Mouse (Mus musculus) heart, embryonic 16.5 days (tissue): ENCODE measurements around the gene E2f8. TPM values are rescaled to one million over a fixed set of nuclear protein-coding genes. Genes with fewer than 3 reads are reported as not detected.

Experiments
- ATAC-seq: fragments of 200-750 bp; cut with Nextera tagmentation; replicated peaks from 2 replicates; pipeline ENCODE4 v1.8.0; 2017; ENCODE audit warnings: moderate number of reproducible peaks; ENCODE audit not compliant: insufficient read depth, low FRiP score; ENCODE audit errors: extremely low read depth
- H3K27ac ChIP-seq: fragments of 300-500 bp; sonication (generic); 2 replicates; pipeline ENCODE4 v1.5.1; 2014; ENCODE audit warnings: mild to moderate bottlenecking, low read length, control low read depth, moderate library complexity
- H3K27me3 ChIP-seq: fragments of 300-500 bp; sonication (generic); 2 replicates; pipeline ENCODE4 v1.6.1; 2014; ENCODE audit warnings: low read length, mixed read lengths; ENCODE audit not compliant: control insufficient read depth, insufficient read depth
- H3K36me3 ChIP-seq: fragments of 300-500 bp; sonication (generic); 2 replicates; pipeline ENCODE4 v1.6.1; 2014; ENCODE audit not compliant: control insufficient read depth, insufficient read depth
- H3K4me1 ChIP-seq: fragments of 300-500 bp; sonication (generic); 2 replicates; pipeline ENCODE4 v1.6.1; 2014; ENCODE audit warnings: low read length, mixed read lengths; ENCODE audit not compliant: control insufficient read depth, insufficient read depth
- H3K4me2 ChIP-seq: fragments of 300-500 bp; sonication (generic); 2 replicates; pipeline ENCODE4 v1.6.1; 2014; ENCODE audit warnings: low read depth, mild to moderate bottlenecking, control low read depth, low read length
- H3K4me3 ChIP-seq: fragments of 300-500 bp; sonication (generic); 2 replicates; pipeline ENCODE4 v1.5.1; 2014; ENCODE audit warnings: mild to moderate bottlenecking, control low read depth, low read length
- H3K9ac ChIP-seq: fragments of 300-500 bp; sonication (generic); 2 replicates; pipeline ENCODE4 v1.6.1; 2014; ENCODE audit warnings: low read length, control low read depth
- H3K9me3 ChIP-seq: fragments of 300-500 bp; sonication (generic); replicated peaks from 2 replicates; pipeline ENCODE4 v1.6.1; 2016; ENCODE audit warnings: low read length; ENCODE audit not compliant: control insufficient read depth
- WGBS: fragments of 180-500 bp; shearing (Covaris S2); extraction: QIAGEN DNeasy Blood & Tissue Kit; methylation state at CpG from one replicate; pipeline ENCODE4 v1.1.7; 2014; 5-methylcytosine and 5-hydroxymethylcytosine counted together
- polyA plus RNA-seq: library from polyadenylated mRNA; unstranded; fragments of >200 nt; fragmentation: Nextera tagmentation; extraction: Ambion mirVana; gene quantifications from 2 replicates; pipeline ENCODE4 v1.2.1, GENCODE M21; 2015

E2f8 gene
- polyA plus RNA-seq, 1 experiment from 2014 or later: 17.7 TPM

GRCm38 (mm10) chr7:48855461-48855860, 25.9 kb downstream of the E2f8 start:
- H3K4me2 ChIP-seq: no peak overlapping the region
- H3K9ac ChIP-seq: no peak overlapping the region
- H3K36me3 ChIP-seq: no peaks in the 10 kb centered on the region
- WGBS: 96% methylated on average over 3 of the region's 3 CpGs
- peaks cover 19% of the 10 kb centered on the region for H3K4me1 ChIP-seq
- H3K4me3 ChIP-seq: no peak overlapping the region
- H3K9me3 ChIP-seq: no peaks in the 10 kb centered on the region
- no peaks in the 10 kb centered on the region for H3K27me3 ChIP-seq
- ATAC-seq: no peak
- peak overlapping the region; percentile 66; the same call in 1 of the 2 replicates for H3K27ac ChIP-seq

DNA sequence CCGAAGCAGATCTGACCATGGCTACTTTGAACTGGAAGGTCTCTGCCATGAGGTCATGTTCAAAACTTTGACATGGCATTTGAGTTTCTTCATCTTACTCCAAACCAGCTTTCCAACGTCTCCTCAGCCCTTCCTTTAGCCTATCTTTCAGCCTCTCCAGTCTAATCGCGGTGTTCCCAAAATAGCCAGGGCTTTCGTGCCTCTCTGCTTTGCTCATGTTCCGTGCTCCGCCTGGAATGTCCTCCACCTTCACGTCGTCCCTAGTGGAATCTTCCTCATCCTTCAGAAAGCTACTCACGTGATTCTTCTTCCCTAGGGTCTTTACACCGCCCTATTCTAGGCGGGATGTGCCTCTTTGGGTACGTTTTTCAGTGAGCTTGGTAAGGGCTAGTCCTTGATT, 27.9 kb downstream of the E2f8 start:
- H3K4me3 ChIP-seq: no peak overlapping the region
- ATAC-seq: peak; percentile 83
- no peak overlapping the region for H3K9ac ChIP-seq
- WGBS: 40% methylated on average over 13 of the region's 13 CpGs
- peaks cover 20% of the 10 kb centered on the region for H3K4me1 ChIP-seq
- no peaks in the 10 kb centered on the region for H3K9me3 ChIP-seq
- no peaks in the 10 kb centered on the region for H3K36me3 ChIP-seq
- no peaks in the 10 kb centered on the region for H3K27me3 ChIP-seq
- peak overlapping the region; percentile 41; the same call in 1 of the 2 replicates for H3K4me2 ChIP-seq
- peak overlapping the region; percentile 96 for H3K27ac ChIP-seq

DNA sequence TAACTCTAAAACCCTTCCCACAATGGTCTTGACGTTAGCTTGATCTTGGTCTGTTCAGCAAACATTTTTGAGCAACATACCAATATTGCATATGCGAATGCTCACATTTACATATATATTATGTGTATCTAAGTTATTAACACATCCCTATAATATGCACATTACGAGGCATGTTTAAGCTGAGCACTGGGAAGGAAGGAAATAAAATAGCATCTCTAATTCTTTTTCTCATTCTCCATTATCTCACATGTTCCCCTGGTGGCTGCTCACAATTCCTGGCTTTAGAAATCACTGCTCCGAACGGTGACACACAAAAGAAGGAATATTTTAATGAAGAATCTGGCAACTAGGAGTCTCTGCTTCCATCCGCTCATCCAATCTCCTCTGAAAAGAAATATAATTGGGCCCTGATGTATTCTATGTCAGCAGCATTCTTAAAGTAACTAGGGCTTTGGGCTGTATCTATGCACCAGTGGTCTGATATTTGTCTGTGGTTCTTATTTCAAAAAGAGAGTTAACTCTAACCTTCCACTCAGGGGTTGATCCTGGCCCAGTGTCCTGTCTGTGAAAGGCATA, 29.8 kb downstream of the E2f8 start:
- H3K36me3 ChIP-seq: no peaks in the 10 kb centered on the region
- H3K27ac ChIP-seq: peak overlapping the region; percentile 40; the same call in 1 of the 2 replicates
- H3K27me3 ChIP-seq: no peaks in the 10 kb centered on the region
- H3K9ac ChIP-seq: no peak overlapping the region
- H3K9me3 ChIP-seq: no peaks in the 10 kb centered on the region
- peaks cover 17% of the 10 kb centered on the region for H3K4me1 ChIP-seq
- 81% methylated on average over 6 of the region's 6 CpGs for WGBS
- ATAC-seq: no peak
- no peak overlapping the region for H3K4me3 ChIP-seq
- no peak overlapping the region for H3K4me2 ChIP-seq

DNA sequence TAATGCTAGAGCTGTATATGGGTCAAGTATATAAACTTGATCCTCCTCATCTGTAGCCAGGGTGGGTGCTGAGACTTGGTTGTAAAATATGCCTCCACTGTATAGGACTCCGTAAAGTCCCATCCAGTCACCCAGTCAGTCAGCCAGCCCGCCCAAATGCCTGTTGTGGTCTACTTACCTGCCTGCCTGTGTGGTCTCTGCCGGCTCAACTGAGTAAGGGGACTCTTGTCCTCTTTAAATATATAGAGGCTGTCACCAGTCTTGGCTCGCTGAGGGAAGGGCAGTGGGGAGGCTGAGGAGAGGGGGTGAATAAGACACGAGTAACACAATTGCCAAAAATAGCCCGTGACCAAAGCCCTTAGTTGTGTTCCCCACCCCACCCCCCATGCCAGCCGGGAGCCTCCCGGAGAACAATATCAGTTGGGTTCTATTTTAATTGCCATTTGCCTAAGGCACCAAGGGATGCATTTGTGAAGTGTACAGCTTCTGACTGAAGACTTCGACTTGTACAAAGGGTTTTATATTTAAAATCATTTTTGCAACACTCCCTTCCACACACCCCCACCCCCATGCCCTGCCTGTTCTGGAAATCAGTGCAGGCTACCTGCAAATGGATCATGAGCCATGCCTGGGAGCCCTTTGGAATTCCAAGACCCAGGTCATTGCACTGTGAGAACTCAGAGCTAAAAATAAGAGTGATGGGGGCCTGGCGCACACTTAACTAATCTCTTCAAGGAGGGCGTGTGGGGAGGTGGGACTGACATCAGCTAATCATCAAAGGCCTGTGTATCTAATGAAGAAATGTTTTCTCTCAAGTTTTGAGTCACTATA, 33.4 kb downstream of the E2f8 start, which contains the start of gene Csrp3:
Csrp3 (minus strand) TSS at position 214 of the 831 bp plus-strand sequence.
- ATAC-seq: peak; percentile 87
- Histone ChIP-seq H3K9me3 (no peaks in the 10 kb centered on the region), H3K4me3 (peak within 1 kb of the TSS; percentile 46), H3K36me3 (peaks cover 2% of the 10 kb centered on the region; the same call in 1 of the 2 replicates), H3K27me3 (no peaks in the 10 kb centered on the region), H3K9ac (peak within 1 kb of the TSS; percentile 82), H3K4me1 (peaks cover 11% of the 10 kb centered on the region), H3K4me2 (peak within 1 kb of the TSS; percentile 66), H3K27ac (peak within 1 kb of the TSS; percentile 91)
- 24% methylated on average over 11 of the region's 11 CpGs for WGBS

- Histone ChIP-seq H3K4me1 (peaks cover 16% of the 10 kb centered on the region), H3K27ac (peak overlapping the region; percentile 91), H3K9me3 (no peaks in the 10 kb centered on the region), H3K4me2 (peak overlapping the region; percentile 66), H3K4me3 (peak overlapping the region; percentile 46), H3K9ac (peak overlapping the region; percentile 82), H3K36me3 (peaks cover 2% of the 10 kb centered on the region; the same call in 1 of the 2 replicates), H3K27me3 (no peaks in the 10 kb centered on the region)
- WGBS: 40% methylated on average over 6 of the region's 6 CpGs
- ATAC-seq: peak; percentile 53
Measured at GRCm38 (mm10) chr7:48846755-48847154, 34.6 kb downstream of the E2f8 start.

GRCm38 (mm10) chr7:48845213-48845973, 36.0 kb downstream of the E2f8 start:
- no peaks in the 10 kb centered on the region for H3K9me3 ChIP-seq
- peak overlapping the region; percentile 66 for H3K4me2 ChIP-seq
- peak overlapping the region; percentile 82 for H3K9ac ChIP-seq
- H3K4me3 ChIP-seq: peak overlapping the region; percentile 46
- 39% methylated on average over 12 of the region's 12 CpGs for WGBS
- H3K27me3 ChIP-seq: no peaks in the 10 kb centered on the region
- no peak for ATAC-seq
- peaks cover 20% of the 10 kb centered on the region for H3K4me1 ChIP-seq
- peaks cover 2% of the 10 kb centered on the region; the same call in 1 of the 2 replicates for H3K36me3 ChIP-seq
- H3K27ac ChIP-seq: peak overlapping the region; percentile 91

- WGBS: 71% methylated on average over 5 of the region's 5 CpGs
- Histone ChIP-seq H3K27ac (peak overlapping the region; percentile 91), H3K9me3 (no peaks in the 10 kb centered on the region), H3K36me3 (peaks cover 4% of the 10 kb centered on the region; the same call in 1 of the 2 replicates), H3K9ac (peak overlapping the region; percentile 82; the same call in 1 of the 2 replicates), H3K4me3 (peak overlapping the region; percentile 46), H3K4me1 (peaks cover 34% of the 10 kb centered on the region), H3K4me2 (peak overlapping the region; percentile 66), H3K27me3 (no peaks in the 10 kb centered on the region)
- no peak for ATAC-seq
Measured at GRCm38 (mm10) chr7:48843541-48843940, 37.9 kb downstream of the E2f8 start.

DNA sequence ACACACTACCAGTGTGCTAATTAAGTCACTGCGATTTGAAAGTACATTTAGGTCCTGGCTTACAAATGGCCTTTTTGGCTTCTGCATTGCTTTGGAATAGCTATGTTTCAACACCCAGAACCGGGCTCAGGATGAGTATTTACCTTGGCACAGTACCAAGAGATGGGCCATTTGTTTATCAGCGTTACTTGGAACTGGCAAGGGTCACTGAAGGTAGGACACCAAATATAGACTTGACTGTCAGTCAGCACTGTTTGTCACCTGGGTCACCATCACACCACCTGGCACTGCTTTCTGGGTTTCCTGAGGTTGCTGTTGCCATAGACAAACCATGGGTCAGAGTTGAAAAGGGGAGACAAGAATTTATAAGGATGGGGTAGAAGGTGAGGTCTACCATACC, 39.0 kb downstream of the E2f8 start:
- no peak for ATAC-seq
- H3K4me1 ChIP-seq: peaks cover 38% of the 10 kb centered on the region
- peaks cover 9% of the 10 kb centered on the region; the same call in 1 of the 2 replicates for H3K36me3 ChIP-seq
- peak overlapping the region; percentile 66 for H3K4me2 ChIP-seq
- H3K9ac ChIP-seq: 0 out of 2 replicates have a peak overlapping the region, but pooled peaks have one; percentile 35
- WGBS: 30% methylated on average over 3 of the region's 3 CpGs
- peak overlapping the region; percentile 91 for H3K27ac ChIP-seq
- H3K27me3 ChIP-seq: no peaks in the 10 kb centered on the region
- H3K9me3 ChIP-seq: no peaks in the 10 kb centered on the region
- H3K4me3 ChIP-seq: peak overlapping the region; percentile 13; the same call in 1 of the 2 replicates
